Mouse (Mus musculus): ENCODE measurements around the gene Gas7. TPM values are rescaled to one million over a fixed set of nuclear protein-coding genes. Genes with fewer than 3 reads are reported as not detected.

The Gas7 gene
- polyA plus RNA-seq, 1 experiment, result 14.3 TPM

DNA sequence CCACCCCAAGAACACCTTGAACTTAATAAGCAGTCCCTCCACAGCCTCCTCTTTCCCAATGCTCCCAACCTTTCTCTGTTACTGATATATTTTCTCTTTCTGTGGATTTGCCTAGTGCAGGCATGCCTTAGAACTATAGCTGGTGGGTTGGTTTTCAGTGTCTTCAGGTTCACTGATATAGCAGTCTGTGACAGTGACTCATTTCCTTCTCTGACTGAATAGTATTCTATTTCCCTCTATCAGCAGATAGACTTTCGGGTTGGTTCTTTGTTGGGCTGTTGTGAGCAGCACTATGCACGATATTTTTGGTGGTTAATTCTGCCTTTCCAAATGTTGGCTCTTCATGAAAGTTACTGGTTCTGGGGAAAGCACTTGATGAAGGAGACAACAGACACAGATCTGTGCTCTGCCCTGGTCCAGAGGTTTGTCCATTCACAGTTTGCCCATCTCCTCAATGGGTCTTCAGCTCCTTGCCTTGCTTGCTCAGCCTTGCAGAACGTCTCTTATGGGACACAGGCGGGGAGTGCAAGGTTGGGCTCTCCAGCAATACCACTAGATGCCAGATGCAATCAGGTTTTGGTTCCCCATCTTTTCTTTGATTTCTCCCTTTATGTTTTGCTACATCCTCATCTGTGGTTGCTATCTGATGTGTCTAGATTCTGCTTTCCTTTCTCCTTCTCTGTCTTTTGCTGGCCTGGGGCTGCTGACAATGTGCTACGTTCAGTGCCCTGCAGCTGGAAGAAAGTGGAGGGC lies 25.1 kb downstream of the Gas7 start:
- WGBS, result 73% methylated on average over 5 of the region's 5 CpGs
- no peaks in the 10 kb centered on the region for H3K4me1 ChIP-seq (ENCODE audit: control insufficient read depth, insufficient read depth, low read length)
- no peak overlapping the region for H3K4me3 ChIP-seq (replicated peaks; ENCODE audit: extremely low read depth, low read depth, low read length)
- TF ChIP-seq CTCF (IDR thresholded peaks at IDR 0.05; ENCODE audit: insufficient read depth, low read length) (no peak), POLR2A (IDR thresholded peaks at IDR 0.05; ENCODE audit: borderline replicate concordance, extremely low read depth, low read depth, low read length) (no peak)
- no peak for DNase-seq

DNA sequence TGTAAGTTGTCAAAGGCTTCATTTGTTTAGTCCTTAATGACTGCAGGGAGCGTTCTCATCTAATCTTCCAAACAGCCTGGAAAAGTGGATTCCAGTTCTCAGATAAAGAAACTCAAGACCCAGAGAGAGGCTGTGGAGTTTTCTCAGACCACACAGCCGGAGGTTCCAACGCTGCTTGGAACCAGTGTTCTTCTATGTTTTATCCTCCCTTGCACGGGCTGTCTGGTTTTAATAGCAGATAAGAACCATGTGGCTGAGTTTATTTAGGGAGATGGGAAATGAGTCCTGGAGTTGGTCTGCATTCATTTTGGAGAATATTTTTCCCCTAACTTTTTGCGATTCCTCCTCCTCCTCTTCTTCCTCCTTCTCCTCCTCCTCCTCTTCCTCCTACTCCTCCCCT lies 26.5 kb downstream of the Gas7 start:
- TF ChIP-seq POLR2A (IDR thresholded peaks at IDR 0.05; ENCODE audit: borderline replicate concordance, extremely low read depth, low read depth, low read length), result no peak
- no peak for DNase-seq
- Histone ChIP-seq H3K4me1 (ENCODE audit: control insufficient read depth, insufficient read depth, low read length) (no peaks in the 10 kb centered on the region), H3K4me3 (replicated peaks; ENCODE audit: extremely low read depth, low read depth, low read length) (no peak overlapping the region)
- WGBS, result 57% methylated on average over 5 of the region's 5 CpGs

GRCm38 (mm10) chr11:67482217-67482760 lies 27.1 kb downstream of the Gas7 start:
- DNase-seq, result no peak
- Histone ChIP-seq H3K4me3 (replicated peaks; ENCODE audit: extremely low read depth, low read depth, low read length) (no peak overlapping the region), H3K4me1 (ENCODE audit: control insufficient read depth, insufficient read depth, low read length) (no peaks in the 10 kb centered on the region)
- 43% methylated on average over 9 of the region's 9 CpGs for WGBS
- TF ChIP-seq CTCF (IDR thresholded peaks at IDR 0.05; ENCODE audit: insufficient read depth, low read length), result no peak

GRCm38 (mm10) chr11:67488156-67488555 lies 32.9 kb downstream of the Gas7 start:
- WGBS, result 72% methylated on average over 12 of the region's 12 CpGs
- Histone ChIP-seq H3K4me3 (replicated peaks; ENCODE audit: extremely low read depth, low read depth, low read length) (no peak overlapping the region), H3K4me1 (ENCODE audit: control insufficient read depth, insufficient read depth, low read length) (no peaks in the 10 kb centered on the region)
- no peak for TF ChIP-seq POLR2A (IDR thresholded peaks at IDR 0.05; ENCODE audit: borderline replicate concordance, extremely low read depth, low read depth, low read length)
- TF ChIP-seq CTCF (IDR thresholded peaks at IDR 0.05; ENCODE audit: insufficient read depth, low read length), result no peak
- DNase-seq, result no peak

DNA sequence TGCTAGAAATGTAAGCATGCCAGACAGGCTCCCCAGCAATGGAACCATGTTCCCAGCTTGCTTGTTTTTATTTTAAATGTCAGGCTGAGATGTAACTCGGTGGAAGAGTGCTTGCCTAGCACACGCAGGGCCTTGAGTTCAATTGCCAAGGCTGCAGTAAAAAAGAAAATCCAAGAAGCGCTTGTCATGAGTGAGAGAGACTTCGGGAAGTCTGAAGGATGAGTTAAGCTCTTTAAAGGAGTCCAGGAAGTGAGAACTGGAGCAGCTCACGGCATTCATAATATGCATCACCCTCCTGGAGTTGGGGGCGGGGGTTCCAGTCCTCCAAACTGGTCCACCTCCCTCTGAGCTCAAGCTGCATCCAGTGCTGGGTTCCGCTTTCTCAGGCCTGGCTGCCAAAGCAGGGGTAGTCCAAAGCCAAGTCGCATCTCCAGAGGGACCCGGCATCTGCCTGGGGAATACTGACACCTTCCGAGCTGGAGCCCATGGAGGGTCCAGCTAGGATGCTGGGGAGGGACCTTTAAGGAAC lies 34.5 kb downstream of the Gas7 start:
- WGBS, result 60% methylated on average over 10 of the region's 10 CpGs
- no peak for TF ChIP-seq POLR2A (IDR thresholded peaks at IDR 0.05; ENCODE audit: borderline replicate concordance, extremely low read depth, low read depth, low read length)
- TF ChIP-seq CTCF (IDR thresholded peaks at IDR 0.05; ENCODE audit: insufficient read depth, low read length), result no peak
- no peak overlapping the region for H3K4me3 ChIP-seq (replicated peaks; ENCODE audit: extremely low read depth, low read depth, low read length)
- no peaks in the 10 kb centered on the region for H3K4me1 ChIP-seq (ENCODE audit: control insufficient read depth, insufficient read depth, low read length)
- DNase-seq, result no peak

DNA sequence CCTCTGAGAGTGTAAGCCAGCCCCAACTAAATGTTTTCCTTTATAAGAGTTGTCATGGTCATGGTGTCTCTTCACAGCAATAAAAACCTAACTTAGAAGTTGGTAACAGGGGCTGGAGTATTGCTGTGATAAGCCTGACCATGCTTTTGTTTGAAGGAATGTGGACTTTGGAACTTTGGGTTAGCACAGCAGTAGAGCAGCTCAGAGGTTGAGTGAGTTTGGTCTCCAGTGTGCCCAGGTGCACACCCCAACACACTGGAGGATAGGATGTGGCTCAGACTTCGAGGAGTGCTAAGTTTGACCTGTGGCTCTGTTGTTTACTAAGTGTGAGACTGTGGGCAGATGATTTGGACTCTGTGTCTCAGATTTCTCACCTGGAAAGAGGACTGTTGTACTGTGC lies 41.6 kb downstream of the Gas7 start:
- no peak for DNase-seq

GRCm38 (mm10) chr11:67500115-67500514 lies 44.9 kb downstream of the Gas7 start:
- no peak overlapping the region for H3K4me3 ChIP-seq (replicated peaks; ENCODE audit: extremely low read depth, low read depth, low read length)
- no peaks in the 10 kb centered on the region for H3K4me1 ChIP-seq (ENCODE audit: control insufficient read depth, insufficient read depth, low read length)
- DNase-seq, result no peak
- WGBS, result 87% methylated on average over 2 of the region's 2 CpGs
- TF ChIP-seq POLR2A (IDR thresholded peaks at IDR 0.05; ENCODE audit: borderline replicate concordance, extremely low read depth, low read depth, low read length) (no peak), CTCF (IDR thresholded peaks at IDR 0.05; ENCODE audit: insufficient read depth, low read length) (no peak)

More for the DNA sequence above, 41.6 kb downstream of the Gas7 start:
- no peak for TF ChIP-seq CTCF (IDR thresholded peaks at IDR 0.05; ENCODE audit: insufficient read depth, low read length)
- no peak for TF ChIP-seq POLR2A (IDR thresholded peaks at IDR 0.05; ENCODE audit: borderline replicate concordance, extremely low read depth, low read depth, low read length)
- no peak overlapping the region for H3K4me3 ChIP-seq (replicated peaks; ENCODE audit: extremely low read depth, low read depth, low read length)
- WGBS, result 55% methylated on average over 1 of the region's 1 CpGs
- H3K4me1 ChIP-seq (ENCODE audit: control insufficient read depth, insufficient read depth, low read length), result no peaks in the 10 kb centered on the region

DNA sequence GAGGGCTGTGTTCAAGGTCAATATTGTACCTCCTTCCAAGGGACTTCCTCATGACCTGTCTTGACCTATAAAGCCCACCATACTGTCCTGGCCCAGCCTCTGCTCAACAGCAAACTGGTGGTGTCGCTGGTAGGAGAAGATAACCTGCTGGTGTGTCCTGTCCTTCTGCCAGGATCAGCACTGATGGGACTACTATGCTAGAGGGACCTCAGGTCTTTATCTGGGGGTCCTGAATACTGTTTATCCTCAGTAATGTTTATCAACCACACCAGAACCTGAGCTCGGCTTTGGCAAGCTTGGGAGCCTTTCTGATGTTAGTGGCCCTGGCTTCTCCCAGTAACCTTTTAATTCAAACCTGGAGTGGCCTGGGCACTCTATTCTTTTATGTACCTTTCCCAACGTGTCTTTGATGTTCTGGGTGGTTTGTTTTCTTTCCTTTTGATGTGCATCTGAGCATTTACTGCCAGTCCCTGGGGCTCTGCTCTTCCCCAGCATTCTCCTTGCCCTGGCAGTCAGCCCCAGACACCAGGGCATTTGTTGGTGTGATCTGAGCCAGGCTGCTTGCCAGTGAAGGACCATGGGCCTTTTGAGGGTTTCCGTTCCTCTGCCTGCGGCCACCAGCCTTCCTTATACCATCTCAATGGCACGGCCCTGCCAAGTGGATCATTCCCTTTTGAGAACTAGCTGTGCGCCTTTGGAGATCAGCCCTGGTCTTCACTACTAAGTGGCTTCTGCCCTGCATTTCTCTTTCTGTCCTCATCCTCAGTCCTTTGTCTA lies 46.4 kb downstream of the Gas7 start:
- WGBS, result 68% methylated on average over 7 of the region's 7 CpGs
- DNase-seq, result no peak
- no peaks in the 10 kb centered on the region for H3K4me1 ChIP-seq (ENCODE audit: control insufficient read depth, insufficient read depth, low read length)
- no peak for TF ChIP-seq POLR2A (IDR thresholded peaks at IDR 0.05; ENCODE audit: borderline replicate concordance, extremely low read depth, low read depth, low read length)
- TF ChIP-seq CTCF (IDR thresholded peaks at IDR 0.05; ENCODE audit: insufficient read depth, low read length), result no peak
- no peak overlapping the region for H3K4me3 ChIP-seq (replicated peaks; ENCODE audit: extremely low read depth, low read depth, low read length)

- DNase-seq, result no peak
- TF ChIP-seq CTCF (IDR thresholded peaks at IDR 0.05; ENCODE audit: insufficient read depth, low read length) (no peak), POLR2A (IDR thresholded peaks at IDR 0.05; ENCODE audit: borderline replicate concordance, extremely low read depth, low read depth, low read length) (no peak)
- Histone ChIP-seq H3K4me3 (replicated peaks; ENCODE audit: extremely low read depth, low read depth, low read length) (no peak overlapping the region), H3K4me1 (ENCODE audit: control insufficient read depth, insufficient read depth, low read length) (no peaks in the 10 kb centered on the region)
- 56% methylated on average over 1 of the region's 1 CpGs for WGBS
Observed at GRCm38 (mm10) chr11:67509219-67509876, 54.1 kb downstream of the Gas7 start.

Measured in lung, adult 2 months (tissue).